Mouse (Mus musculus): ENCODE measurements around the gene Pla2g15. TPM values are rescaled to one million over a fixed set of nuclear protein-coding genes. Genes with fewer than 3 reads are reported as not detected.
A peak's percentile ranks its signal among the peaks of the same experiment; 100 is the strongest.

Gene Pla2g15
- polyA plus RNA-seq (2015; fragmentation: Nextera tagmentation; extraction: Ambion mirVana): 23.8 and 24.0 TPM in 2 replicates

GRCm38 (mm10) chr8:106149801-106150652, at the start of gene Pla2g15:
Gene Pla2g15 (plus strand): TSS chr8:106150399.
- Histone ChIP-seq H3K4me1 (replicated peaks) (peaks cover 19% of the 10 kb centered on the region), H3K27ac (replicated peaks) (peak within 1 kb of the TSS; percentile 75), H3K4me3 (peak within 1 kb of the TSS; percentile 90), H3K27me3 (no peaks in the 10 kb centered on the region), H3K36me3 (peaks cover 5% of the 10 kb centered on the region), H3K4me2 (peak within 1 kb of the TSS; percentile 78), H3K9me3 (no peaks in the 10 kb centered on the region), H3K9ac (peak within 1 kb of the TSS; percentile 85)
- 2% methylated on average over 38 of the region's 38 CpGs for WGBS
- ATAC-seq (ENCODE audit: low FRiP score, low read depth): peak; percentile 98

GRCm38 (mm10) chr8:106102321-106102720, 47.9 kb upstream of the Pla2g15 start:
- no peaks in the 10 kb centered on the region for H3K4me1 ChIP-seq (replicated peaks)
- H3K9me3 ChIP-seq: no peaks in the 10 kb centered on the region
- H3K9ac ChIP-seq: no peak overlapping the region
- peaks cover 28% of the 10 kb centered on the region for H3K36me3 ChIP-seq
- H3K27ac ChIP-seq (replicated peaks): no peak overlapping the region
- no peak overlapping the region for H3K4me2 ChIP-seq
- 95% methylated on average over 4 of the region's 4 CpGs for WGBS
- no peak for ATAC-seq (ENCODE audit: low FRiP score, low read depth)
- no peaks in the 10 kb centered on the region for H3K27me3 ChIP-seq
- H3K4me3 ChIP-seq: no peak overlapping the region

GRCm38 (mm10) chr8:106103888-106104287, 46.3 kb upstream of the Pla2g15 start:
- H3K36me3 ChIP-seq: peaks cover 34% of the 10 kb centered on the region
- H3K27ac ChIP-seq (replicated peaks): no peak overlapping the region
- no peaks in the 10 kb centered on the region for H3K4me1 ChIP-seq (replicated peaks)
- no peak overlapping the region for H3K4me2 ChIP-seq
- no peak overlapping the region for H3K4me3 ChIP-seq
- H3K9ac ChIP-seq: no peak overlapping the region
- H3K27me3 ChIP-seq: no peaks in the 10 kb centered on the region
- WGBS: 92% methylated on average over 2 of the region's 2 CpGs
- no peaks in the 10 kb centered on the region for H3K9me3 ChIP-seq
- ATAC-seq (ENCODE audit: low FRiP score, low read depth): no peak

DNA sequence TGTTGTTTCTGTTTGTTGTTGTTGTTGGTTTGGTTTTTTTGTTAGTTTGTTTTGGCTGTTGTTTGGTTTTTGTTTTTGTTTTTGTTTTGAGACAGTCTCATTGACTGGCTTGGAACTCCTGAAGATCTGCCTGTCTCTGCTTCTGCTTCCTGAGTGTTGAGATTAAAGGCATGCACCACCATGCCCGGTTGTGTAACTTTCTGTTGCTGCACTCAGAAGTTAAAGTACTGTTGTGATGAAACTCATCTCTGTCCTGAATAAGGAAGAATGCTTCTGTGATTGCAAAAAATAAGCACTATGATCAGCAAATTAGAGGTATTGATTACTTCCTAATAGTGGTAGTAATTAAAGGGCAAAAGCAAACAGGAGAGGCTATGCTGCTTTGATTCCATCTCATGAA, 44.0 kb upstream of the Pla2g15 start:
- no peak overlapping the region for H3K9ac ChIP-seq
- H3K9me3 ChIP-seq: no peaks in the 10 kb centered on the region
- H3K36me3 ChIP-seq: peaks cover 32% of the 10 kb centered on the region

GRCm38 (mm10) chr8:106108080-106108479, 42.1 kb upstream of the Pla2g15 start:
- no peak overlapping the region for H3K27ac ChIP-seq (replicated peaks)

More for the DNA sequence above, 44.0 kb upstream of the Pla2g15 start:
- Histone ChIP-seq H3K4me1 (replicated peaks) (no peaks in the 10 kb centered on the region), H3K27ac (replicated peaks) (no peak overlapping the region), H3K27me3 (no peaks in the 10 kb centered on the region), H3K4me3 (no peak overlapping the region), H3K4me2 (no peak overlapping the region)
- 96% methylated on average over 1 of the region's 1 CpGs for WGBS
- no peak for ATAC-seq (ENCODE audit: low FRiP score, low read depth)

GRCm38 (mm10) chr8:106108729-106109128, 41.5 kb upstream of the Pla2g15 start:
- Histone ChIP-seq H3K4me3 (no peak overlapping the region), H3K9ac (no peak overlapping the region), H3K4me1 (replicated peaks) (no peaks in the 10 kb centered on the region), H3K27ac (replicated peaks) (no peak overlapping the region), H3K36me3 (peaks cover 23% of the 10 kb centered on the region), H3K9me3 (no peaks in the 10 kb centered on the region), H3K4me2 (no peak overlapping the region), H3K27me3 (no peaks in the 10 kb centered on the region)
- no peak for ATAC-seq (ENCODE audit: low FRiP score, low read depth)
- WGBS: 97% methylated on average over 3 of the region's 3 CpGs

More at GRCm38 (mm10) chr8:106108080-106108479, 42.1 kb upstream of the Pla2g15 start:
- WGBS: 98% methylated on average over 4 of the region's 4 CpGs
- no peaks in the 10 kb centered on the region for H3K27me3 ChIP-seq
- no peak overlapping the region for H3K4me2 ChIP-seq
- H3K4me1 ChIP-seq (replicated peaks): no peaks in the 10 kb centered on the region
- peaks cover 27% of the 10 kb centered on the region for H3K36me3 ChIP-seq
- no peaks in the 10 kb centered on the region for H3K9me3 ChIP-seq
- no peak overlapping the region for H3K4me3 ChIP-seq
- ATAC-seq (ENCODE audit: low FRiP score, low read depth): no peak
- H3K9ac ChIP-seq: no peak overlapping the region

- WGBS: 100% methylated on average over 2 of the region's 2 CpGs
- Histone ChIP-seq H3K9me3 (no peaks in the 10 kb centered on the region), H3K4me1 (replicated peaks) (no peaks in the 10 kb centered on the region), H3K27me3 (no peaks in the 10 kb centered on the region), H3K4me2 (no peak overlapping the region), H3K27ac (replicated peaks) (no peak overlapping the region), H3K9ac (no peak overlapping the region), H3K4me3 (no peak overlapping the region), H3K36me3 (peaks cover 15% of the 10 kb centered on the region)
- no peak for ATAC-seq (ENCODE audit: low FRiP score, low read depth)
Observed at GRCm38 (mm10) chr8:106112041-106112440, 38.2 kb upstream of the Pla2g15 start.

GRCm38 (mm10) chr8:106112514-106112913, 37.7 kb upstream of the Pla2g15 start:
- WGBS: 82% methylated on average over 1 of the region's 1 CpGs
- peaks cover 15% of the 10 kb centered on the region for H3K36me3 ChIP-seq
- ATAC-seq (ENCODE audit: low FRiP score, low read depth): no peak
- H3K9ac ChIP-seq: no peak overlapping the region
- no peaks in the 10 kb centered on the region for H3K9me3 ChIP-seq
- H3K4me3 ChIP-seq: no peak overlapping the region
- no peak overlapping the region for H3K27ac ChIP-seq (replicated peaks)
- H3K27me3 ChIP-seq: no peaks in the 10 kb centered on the region
- no peak overlapping the region for H3K4me2 ChIP-seq
- no peaks in the 10 kb centered on the region for H3K4me1 ChIP-seq (replicated peaks)

DNA sequence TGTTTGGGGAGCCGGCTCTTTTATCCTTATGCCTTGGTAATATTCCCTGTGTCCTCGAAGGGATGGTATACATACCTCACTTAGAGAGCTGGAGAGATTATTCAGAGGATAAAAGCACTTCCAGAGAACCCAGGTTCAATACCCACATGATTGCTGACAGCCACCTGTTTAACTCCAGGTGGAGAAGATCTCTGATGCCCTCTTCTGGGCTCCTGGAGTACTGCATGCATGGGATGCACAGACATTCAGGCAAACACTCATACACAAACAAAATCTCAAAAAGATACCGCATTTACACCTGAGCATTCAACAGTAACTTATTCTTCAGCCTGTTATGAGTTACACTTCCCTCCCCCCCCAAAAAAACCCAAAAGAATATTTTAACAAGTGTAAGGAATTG, 34.3 kb upstream of the Pla2g15 start:
- ATAC-seq (ENCODE audit: low FRiP score, low read depth): no peak
- Histone ChIP-seq H3K27me3 (no peaks in the 10 kb centered on the region), H3K27ac (replicated peaks) (no peak overlapping the region), H3K4me3 (no peak overlapping the region), H3K9ac (no peak overlapping the region), H3K4me1 (replicated peaks) (no peaks in the 10 kb centered on the region), H3K36me3 (peaks cover 9% of the 10 kb centered on the region), H3K9me3 (no peaks in the 10 kb centered on the region), H3K4me2 (no peak overlapping the region)
- WGBS: 94% methylated on average over 3 of the region's 3 CpGs

GRCm38 (mm10) chr8:106123443-106123842, 26.8 kb upstream of the Pla2g15 start:
- Histone ChIP-seq H3K9ac (no peak overlapping the region), H3K27me3 (no peaks in the 10 kb centered on the region), H3K36me3 (peaks cover 12% of the 10 kb centered on the region), H3K4me1 (replicated peaks) (no peaks in the 10 kb centered on the region), H3K4me2 (no peak overlapping the region), H3K27ac (replicated peaks) (no peak overlapping the region), H3K4me3 (no peak overlapping the region), H3K9me3 (no peaks in the 10 kb centered on the region)
- ATAC-seq (ENCODE audit: low FRiP score, low read depth): no peak
- WGBS: 88% methylated on average over 3 of the region's 3 CpGs

- Histone ChIP-seq H3K4me2 (no peak overlapping the region), H3K9ac (no peak overlapping the region), H3K4me1 (replicated peaks) (no peaks in the 10 kb centered on the region), H3K27ac (replicated peaks) (no peak overlapping the region), H3K36me3 (peaks cover 25% of the 10 kb centered on the region), H3K27me3 (no peaks in the 10 kb centered on the region), H3K4me3 (no peak overlapping the region), H3K9me3 (no peaks in the 10 kb centered on the region)
- no peak for ATAC-seq (ENCODE audit: low FRiP score, low read depth)
- WGBS: 93% methylated on average over 1 of the region's 1 CpGs
Observed at GRCm38 (mm10) chr8:106126055-106126454, 24.1 kb upstream of the Pla2g15 start.

GRCm38 (mm10) chr8:106127054-106127453, 23.1 kb upstream of the Pla2g15 start:
- Histone ChIP-seq H3K4me2 (no peak overlapping the region), H3K9ac (no peak overlapping the region), H3K36me3 (peaks cover 28% of the 10 kb centered on the region), H3K27ac (replicated peaks) (no peak overlapping the region), H3K4me3 (no peak overlapping the region), H3K27me3 (no peaks in the 10 kb centered on the region), H3K9me3 (no peaks in the 10 kb centered on the region), H3K4me1 (replicated peaks) (no peaks in the 10 kb centered on the region)
- ATAC-seq (ENCODE audit: low FRiP score, low read depth): no peak
- WGBS: 77% methylated on average over 3 of the region's 3 CpGs

Measured in hindbrain, embryonic 15.5 days (tissue).